Mouse (Mus musculus): ENCODE data around the gene Tmem59l. TPM values are rescaled to one million over a fixed set of nuclear protein-coding genes. Genes with fewer than 3 reads are reported as not detected.

The Tmem59l gene
- polyA plus RNA-seq, 1 experiment: not detected

DNA sequence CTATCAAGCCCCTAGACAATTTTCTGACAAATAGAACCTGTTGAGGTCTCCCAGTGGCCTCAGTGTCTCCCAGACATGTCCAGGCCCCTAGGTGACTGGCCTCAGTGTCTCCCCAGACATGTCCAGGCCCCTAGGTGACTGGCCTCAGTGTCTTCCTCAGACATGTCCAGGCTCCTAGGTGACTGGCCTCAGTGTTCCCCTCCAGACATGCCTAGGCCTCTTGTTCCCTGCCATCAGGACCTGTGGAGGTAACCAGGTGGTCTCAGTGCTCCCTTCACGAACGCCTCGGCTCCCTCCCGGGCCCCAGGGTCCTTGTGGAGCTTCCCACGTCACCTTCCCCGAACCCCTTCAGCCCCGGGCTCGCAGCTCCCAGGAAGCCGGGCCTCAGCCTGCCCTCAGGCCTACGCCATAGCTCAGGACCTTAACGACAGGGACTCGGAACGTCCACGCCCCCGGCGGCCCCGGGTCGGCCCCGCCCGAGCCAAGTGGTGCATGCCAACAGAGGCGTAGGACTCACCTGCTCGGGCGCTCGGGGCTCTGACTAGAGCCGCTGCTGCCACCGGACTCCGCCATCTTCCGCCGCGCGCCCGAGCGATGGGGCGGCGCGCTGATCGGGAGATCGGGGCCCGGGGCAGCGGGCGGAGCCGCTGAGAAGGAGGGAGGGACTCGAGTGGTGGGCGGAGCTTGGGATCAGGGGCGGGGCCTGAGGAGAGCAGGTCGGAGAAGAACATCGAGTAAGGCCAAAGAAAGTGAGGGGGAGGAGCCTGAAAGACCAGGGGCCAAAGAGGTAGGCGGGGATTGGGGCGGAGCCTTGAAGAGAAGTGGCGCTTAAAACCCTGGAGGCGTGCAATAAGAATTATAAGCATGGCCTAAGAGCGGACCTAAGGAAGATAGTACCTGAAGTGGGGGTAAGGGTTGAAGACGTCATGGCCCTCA, 10.6 kb downstream of the Tmem59l start, which contains the start of gene Klhl26:
TSS of gene Klhl26 (minus strand) at position 636 of the 936 bp plus-strand sequence.
- Histone ChIP-seq H3K4me3 (ENCODE audit: insufficient read depth, low read length) (peak within 1 kb of the TSS; percentile 98), H3K4me1 (ENCODE audit: control insufficient read depth, insufficient read depth, low read length) (peaks cover 6% of the 10 kb centered on the region; the same call in 1 of the 2 replicates), H3K27ac (ENCODE audit: insufficient read depth, low read depth, low read length) (peak within 1 kb of the TSS; percentile 34)
- no peak; the same call in 1 of the 2 replicates for TF ChIP-seq POLR2A (IDR thresholded peaks at IDR 0.05; ENCODE audit: borderline replicate concordance, low read depth, low read length)
- TF ChIP-seq CTCF (IDR thresholded peaks at IDR 0.05; ENCODE audit: low read depth, low read length): no peak

DNA sequence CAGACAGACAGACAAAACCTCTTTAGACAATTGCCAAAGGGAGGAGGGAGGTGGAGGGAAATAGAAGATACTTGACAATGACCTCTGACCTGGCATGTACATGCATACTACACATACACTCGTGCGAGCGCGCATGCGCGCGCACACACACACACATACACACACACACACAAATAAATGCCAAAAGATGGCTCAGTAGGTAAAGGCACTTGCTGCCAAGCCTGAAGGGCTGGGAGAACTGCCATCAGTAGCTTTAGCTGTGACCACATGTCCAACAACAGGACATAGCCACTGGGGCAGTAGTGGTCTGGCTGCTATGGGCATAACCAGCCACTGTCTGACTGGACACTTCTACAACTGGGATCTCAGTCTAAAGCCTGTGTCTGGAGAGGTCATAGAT, 15.3 kb downstream of the Tmem59l start:
- H3K27ac ChIP-seq (ENCODE audit: insufficient read depth, low read depth, low read length): no peak overlapping the region
- TF ChIP-seq CTCF (IDR thresholded peaks at IDR 0.05; ENCODE audit: low read depth, low read length): no peak
- no peak for TF ChIP-seq POLR2A (IDR thresholded peaks at IDR 0.05; ENCODE audit: borderline replicate concordance, low read depth, low read length)
- no peak overlapping the region for H3K4me3 ChIP-seq (ENCODE audit: insufficient read depth, low read length)
- H3K4me1 ChIP-seq (ENCODE audit: control insufficient read depth, insufficient read depth, low read length): peaks cover 6% of the 10 kb centered on the region; the same call in 1 of the 2 replicates

DNA sequence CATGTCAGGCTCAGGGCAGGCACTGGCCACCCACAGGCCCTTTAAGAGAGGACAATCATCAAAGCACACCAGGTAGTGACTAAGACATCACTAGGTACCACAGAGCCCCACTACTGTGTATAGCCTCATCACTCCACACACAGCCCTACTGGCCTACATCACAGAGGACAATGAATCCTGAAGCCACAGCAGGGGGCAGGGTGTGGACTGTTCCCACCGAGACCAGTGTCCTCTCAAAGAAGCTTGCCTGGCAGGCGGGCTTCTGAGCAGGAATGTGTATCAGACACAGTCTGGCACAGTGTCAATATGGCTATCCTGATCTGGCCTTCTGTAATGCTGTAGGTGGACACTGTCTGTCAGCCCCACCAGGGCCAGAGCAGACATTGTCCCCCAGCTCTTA, 17.2 kb downstream of the Tmem59l start:
- Histone ChIP-seq H3K27ac (ENCODE audit: insufficient read depth, low read depth, low read length) (no peak overlapping the region), H3K4me3 (ENCODE audit: insufficient read depth, low read length) (no peak overlapping the region), H3K4me1 (ENCODE audit: control insufficient read depth, insufficient read depth, low read length) (no peaks in the 10 kb centered on the region; the same call in 1 of the 2 replicates)
- TF ChIP-seq CTCF (IDR thresholded peaks at IDR 0.05; ENCODE audit: low read depth, low read length) (no peak), POLR2A (IDR thresholded peaks at IDR 0.05; ENCODE audit: borderline replicate concordance, low read depth, low read length) (no peak)

DNA sequence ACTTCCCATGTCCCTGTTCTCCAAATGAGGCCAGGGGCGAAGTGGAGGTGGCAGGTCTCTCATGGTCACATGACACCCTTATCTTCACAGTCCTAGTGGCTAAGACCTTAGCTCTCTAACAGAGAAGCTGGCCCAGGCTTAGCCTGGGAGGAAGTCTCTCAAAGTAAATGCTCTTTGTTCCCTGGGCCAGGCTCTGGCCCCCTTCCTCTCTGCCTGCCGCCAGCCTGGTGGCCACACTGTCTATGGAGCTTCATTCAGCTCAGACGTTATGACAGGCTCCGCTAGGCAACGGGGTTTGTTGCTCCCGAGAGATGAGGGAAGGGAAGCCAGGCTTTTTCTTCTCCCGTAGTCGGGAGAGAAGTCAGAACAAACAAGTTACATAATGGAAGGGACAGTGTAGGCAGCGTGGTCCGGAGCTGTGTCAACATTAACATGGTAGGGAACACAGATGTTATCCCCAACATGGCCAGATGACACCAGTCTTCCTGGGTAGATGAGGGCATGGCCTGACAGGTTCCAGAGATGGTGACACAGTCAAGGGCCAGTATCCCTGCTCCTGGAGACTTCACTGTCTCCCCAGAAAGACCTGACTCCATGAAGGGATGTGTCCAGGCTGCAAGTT, 17.8 kb downstream of the Tmem59l start:
- TF ChIP-seq POLR2A (IDR thresholded peaks at IDR 0.05; ENCODE audit: borderline replicate concordance, low read depth, low read length) (no peak), CTCF (IDR thresholded peaks at IDR 0.05; ENCODE audit: low read depth, low read length) (no peak)
- Histone ChIP-seq H3K4me1 (ENCODE audit: control insufficient read depth, insufficient read depth, low read length) (no peaks in the 10 kb centered on the region; the same call in 1 of the 2 replicates), H3K4me3 (ENCODE audit: insufficient read depth, low read length) (no peak overlapping the region), H3K27ac (ENCODE audit: insufficient read depth, low read depth, low read length) (no peak overlapping the region)

DNA sequence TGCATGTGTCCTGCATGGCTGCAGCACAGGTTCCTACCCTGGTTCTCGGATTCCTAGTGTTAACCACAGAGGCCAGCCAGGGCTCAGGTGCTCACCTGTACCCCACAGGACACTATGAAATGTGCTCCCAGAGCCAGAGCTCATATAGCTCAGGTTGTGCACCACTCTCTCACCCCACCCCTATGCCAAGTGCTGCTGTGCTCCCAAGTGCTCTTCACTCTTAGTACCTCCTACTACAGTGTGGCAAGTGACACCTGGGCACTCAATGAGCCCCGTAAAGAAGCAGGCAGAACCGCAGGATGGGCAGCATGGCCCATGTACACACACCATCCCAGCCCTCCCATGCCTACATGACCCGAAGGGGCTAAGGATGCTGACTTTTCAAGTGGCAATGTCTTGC, 18.4 kb downstream of the Tmem59l start:
- TF ChIP-seq POLR2A (IDR thresholded peaks at IDR 0.05; ENCODE audit: borderline replicate concordance, low read depth, low read length) (no peak), CTCF (IDR thresholded peaks at IDR 0.05; ENCODE audit: low read depth, low read length) (no peak)
- no peak overlapping the region for H3K27ac ChIP-seq (ENCODE audit: insufficient read depth, low read depth, low read length)
- no peak overlapping the region for H3K4me3 ChIP-seq (ENCODE audit: insufficient read depth, low read length)
- H3K4me1 ChIP-seq (ENCODE audit: control insufficient read depth, insufficient read depth, low read length): no peaks in the 10 kb centered on the region; the same call in 1 of the 2 replicates

DNA sequence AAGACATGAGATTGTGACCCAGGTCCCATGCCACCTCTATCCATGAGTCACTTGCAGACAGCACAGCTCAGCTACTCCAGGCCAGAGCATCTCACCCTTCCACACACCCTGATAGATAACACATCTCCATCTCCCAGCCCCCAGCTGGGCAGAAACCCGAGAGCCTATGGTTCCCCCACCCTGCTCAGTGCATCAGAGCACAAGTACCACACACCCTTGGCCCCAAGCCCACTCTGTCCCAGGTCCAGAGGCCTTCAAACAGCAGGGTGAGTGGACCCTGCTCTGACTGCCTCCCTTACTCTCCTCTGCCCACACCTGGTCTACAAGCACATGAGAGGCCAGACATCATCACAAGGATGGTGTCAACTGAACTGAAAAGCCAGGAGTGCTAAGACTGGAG, 19.3 kb downstream of the Tmem59l start:
- no peak overlapping the region for H3K27ac ChIP-seq (ENCODE audit: insufficient read depth, low read depth, low read length)

DNA sequence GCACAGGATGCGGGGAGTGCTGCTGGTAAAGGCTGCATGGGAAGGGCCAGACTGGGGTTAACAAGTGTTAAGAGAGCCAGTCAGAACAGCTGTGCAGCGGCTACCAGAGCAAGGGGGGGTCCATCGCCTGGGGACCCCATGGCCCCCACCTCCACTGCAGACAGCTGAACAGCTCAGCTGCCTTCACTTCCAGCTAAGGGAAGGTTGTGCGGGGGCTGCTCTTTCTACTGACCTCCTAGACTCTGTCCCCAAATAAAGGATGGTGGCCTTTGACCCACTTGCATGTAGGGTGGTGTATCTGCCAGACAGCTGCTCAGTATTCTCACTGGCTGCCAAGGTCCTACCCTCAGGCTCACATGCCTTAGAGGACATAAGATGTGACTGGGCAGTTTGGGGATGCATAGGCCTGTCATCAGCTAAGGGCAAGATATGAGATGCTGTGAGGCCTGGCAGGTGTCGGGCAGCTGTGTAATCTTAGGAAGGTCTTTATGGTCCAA, 19.9 kb downstream of the Tmem59l start:
- Histone ChIP-seq H3K27ac (ENCODE audit: insufficient read depth, low read depth, low read length) (no peak overlapping the region), H3K4me3 (ENCODE audit: insufficient read depth, low read length) (no peak overlapping the region), H3K4me1 (ENCODE audit: control insufficient read depth, insufficient read depth, low read length) (no peaks in the 10 kb centered on the region)
- TF ChIP-seq POLR2A (IDR thresholded peaks at IDR 0.05; ENCODE audit: borderline replicate concordance, low read depth, low read length) (no peak), CTCF (IDR thresholded peaks at IDR 0.05; ENCODE audit: low read depth, low read length) (no peak)

More for the DNA sequence above, 19.3 kb downstream of the Tmem59l start:
- H3K4me3 ChIP-seq (ENCODE audit: insufficient read depth, low read length): no peak overlapping the region
- no peak for TF ChIP-seq CTCF (IDR thresholded peaks at IDR 0.05; ENCODE audit: low read depth, low read length)
- no peak for TF ChIP-seq POLR2A (IDR thresholded peaks at IDR 0.05; ENCODE audit: borderline replicate concordance, low read depth, low read length)
- no peaks in the 10 kb centered on the region; the same call in 1 of the 2 replicates for H3K4me1 ChIP-seq (ENCODE audit: control insufficient read depth, insufficient read depth, low read length)

DNA sequence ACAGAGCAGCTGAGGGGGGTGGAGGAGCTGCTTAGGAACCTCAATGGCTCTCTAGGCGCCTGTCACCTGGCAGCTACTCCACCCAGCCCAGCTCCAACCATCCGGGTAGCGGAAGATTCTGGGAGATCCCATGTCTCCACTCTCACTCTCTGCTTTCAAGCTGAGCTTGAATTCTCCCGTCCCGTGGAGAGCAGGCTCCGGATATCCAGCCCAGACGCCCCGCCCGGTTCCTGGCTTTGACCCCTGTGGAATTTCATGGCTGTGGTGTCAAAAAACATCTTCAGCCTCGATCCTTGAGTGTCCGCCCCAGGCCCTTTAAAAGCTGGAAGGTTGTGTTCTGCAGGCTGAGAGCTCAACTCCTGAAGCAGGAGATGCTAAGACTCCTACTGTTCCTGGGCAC, 20.4 kb downstream of the Tmem59l start:
- Histone ChIP-seq H3K4me3 (ENCODE audit: insufficient read depth, low read length) (no peak overlapping the region), H3K27ac (ENCODE audit: insufficient read depth, low read depth, low read length) (no peak overlapping the region), H3K4me1 (ENCODE audit: control insufficient read depth, insufficient read depth, low read length) (peaks cover 3% of the 10 kb centered on the region; the same call in 1 of the 2 replicates)
- no peak for TF ChIP-seq CTCF (IDR thresholded peaks at IDR 0.05; ENCODE audit: low read depth, low read length)
- no peak for TF ChIP-seq POLR2A (IDR thresholded peaks at IDR 0.05; ENCODE audit: borderline replicate concordance, low read depth, low read length)

DNA sequence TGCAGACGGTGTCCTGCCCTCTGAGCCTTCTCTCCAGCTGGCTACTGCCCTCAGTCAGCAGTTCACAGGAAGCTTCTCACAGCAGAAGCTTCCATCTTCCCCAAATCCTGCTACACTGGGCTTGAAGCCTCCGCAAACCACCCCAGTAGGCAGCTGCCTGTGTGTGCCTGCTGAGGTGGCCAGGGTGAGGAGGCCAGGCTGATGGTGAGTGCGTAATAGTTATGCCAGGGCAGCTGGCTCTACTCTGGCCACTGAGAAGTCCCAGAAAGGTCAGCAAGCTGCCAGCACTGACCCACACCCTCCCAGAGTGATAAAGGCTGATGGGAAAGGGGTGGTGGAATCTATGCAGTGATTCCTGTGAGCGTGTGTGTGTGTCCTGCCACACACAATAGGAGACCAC, 20.9 kb downstream of the Tmem59l start:
- TF ChIP-seq POLR2A (IDR thresholded peaks at IDR 0.05; ENCODE audit: borderline replicate concordance, low read depth, low read length): no peak
- TF ChIP-seq CTCF (IDR thresholded peaks at IDR 0.05; ENCODE audit: low read depth, low read length): no peak
- H3K27ac ChIP-seq (ENCODE audit: insufficient read depth, low read depth, low read length): no peak overlapping the region

More for the DNA sequence above, 20.9 kb downstream of the Tmem59l start:
- no peak overlapping the region for H3K4me3 ChIP-seq (ENCODE audit: insufficient read depth, low read length)
- H3K4me1 ChIP-seq (ENCODE audit: control insufficient read depth, insufficient read depth, low read length): peaks cover 3% of the 10 kb centered on the region; the same call in 1 of the 2 replicates

Data from bone marrow macrophage, adult 2 months (primary cell).